Mouse (Mus musculus) gastrocnemius, postnatal 25 days (tissue): ENCODE results near the gene Mapre1. TPM values are rescaled to one million over a fixed set of nuclear protein-coding genes. Genes with fewer than 3 reads are reported as not detected.
"Not testable (repeated sequence)": the region's sequence is repeated elsewhere in the genome, so short reads cannot be mapped to it uniquely, and the experiment has no call there.

ENCODE experiments used
- DNase-seq: peaks from one replicate; pipeline ENCODE4 v3.0.0; 2022
- total RNA-seq, 2 experiments: library from RNA; stranded (reverse); gene quantifications; 1 replicate in 1 of 2; 2 replicates in 1 of 2; pipeline ENCODE4 v1.2.3; 2021

Gene Mapre1
- total RNA-seq, 2 experiments from 2014 or later, result 36.9 to 39.6 TPM

DNA sequence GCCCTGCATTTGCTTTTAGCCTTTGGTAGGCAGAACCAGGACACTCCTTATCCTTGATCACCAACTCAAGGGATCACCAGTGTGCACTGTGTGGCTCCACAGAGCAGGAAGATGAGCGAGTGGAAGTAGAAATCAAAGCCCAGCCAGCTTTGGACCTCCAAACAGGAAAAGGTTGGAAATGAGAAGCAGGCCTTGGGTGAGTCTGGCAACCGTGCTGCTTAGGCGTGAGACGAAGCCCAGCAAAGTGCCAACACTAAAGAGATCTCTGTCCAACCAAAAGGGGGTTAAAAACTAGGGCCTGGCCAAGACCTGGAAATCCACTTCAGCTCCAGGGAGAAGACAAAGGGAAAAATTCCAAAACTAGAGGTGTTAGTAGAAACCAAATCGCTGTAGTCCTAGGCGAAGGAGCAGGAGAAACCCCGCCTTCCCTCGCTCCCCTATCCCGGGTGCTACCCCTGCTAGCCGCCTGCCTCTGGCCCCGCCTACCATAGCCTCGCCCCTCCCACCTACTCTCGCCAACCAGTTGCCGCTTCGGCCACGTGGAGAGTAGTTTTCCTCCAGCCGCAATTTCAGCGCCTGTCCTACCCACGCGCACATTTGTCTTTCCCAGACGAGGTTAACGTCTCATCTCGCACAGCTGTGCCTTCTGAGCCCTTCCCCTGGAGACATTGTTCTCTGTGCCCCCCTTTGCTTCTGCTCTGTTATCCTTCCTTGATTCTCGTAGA, 37.7 kb downstream of the Mapre1 start:
- DNase-seq, result peak; percentile 82

DNA sequence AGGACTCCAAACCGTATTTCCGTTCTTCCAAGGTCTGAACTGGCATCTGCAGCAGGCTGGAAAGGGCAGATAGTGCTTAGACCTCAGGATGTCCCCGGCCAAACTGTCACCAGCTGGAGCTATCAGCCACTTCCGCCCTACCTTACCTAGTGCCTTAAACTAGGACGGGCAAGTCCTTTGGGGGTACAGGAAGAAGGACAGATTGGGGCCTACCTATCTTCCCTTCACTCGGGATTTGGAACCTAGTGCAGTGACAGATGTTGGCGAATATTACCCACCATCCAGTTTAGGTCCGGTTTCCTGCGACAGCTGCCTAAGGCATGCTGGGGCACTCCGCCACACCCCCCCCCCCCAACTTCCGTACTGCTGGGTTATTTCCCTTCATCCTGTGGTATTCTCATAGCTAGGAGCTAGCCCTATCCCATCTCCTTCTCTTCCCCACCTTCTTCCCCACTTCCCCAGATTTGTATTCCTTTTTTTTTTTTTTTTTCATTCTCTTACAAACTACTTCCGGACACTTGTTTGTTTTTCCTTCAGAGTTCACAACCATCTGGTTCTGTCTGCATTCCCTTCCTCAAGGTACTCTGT, 38.4 kb downstream of the Mapre1 start, which contains the start of gene Efcab8:
Gene Efcab8, plus strand, starts transcription at position 538 of the 588 bp plus-strand sequence.
- no peak for DNase-seq

DNA sequence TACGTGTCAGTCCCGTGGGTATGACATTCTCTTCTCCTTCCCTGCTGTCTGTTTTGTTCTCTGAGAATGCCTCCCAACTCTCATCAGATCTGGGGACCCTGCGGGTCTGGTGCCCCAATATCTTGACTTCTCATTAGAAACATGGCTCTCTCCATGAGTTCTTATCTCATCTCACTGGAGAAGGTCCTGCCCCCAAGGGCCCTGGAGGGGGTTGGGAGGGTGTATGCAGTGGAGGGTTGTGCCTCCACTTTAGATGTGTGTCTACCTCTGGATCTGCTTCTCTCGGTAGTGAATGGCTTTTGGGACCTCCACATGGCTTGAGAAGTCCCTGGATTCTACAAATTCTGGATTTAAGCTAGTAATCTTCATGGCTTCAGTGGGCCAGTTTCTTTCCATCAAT, 40.1 kb downstream of the Mapre1 start:
- DNase-seq, result no peak

DNA sequence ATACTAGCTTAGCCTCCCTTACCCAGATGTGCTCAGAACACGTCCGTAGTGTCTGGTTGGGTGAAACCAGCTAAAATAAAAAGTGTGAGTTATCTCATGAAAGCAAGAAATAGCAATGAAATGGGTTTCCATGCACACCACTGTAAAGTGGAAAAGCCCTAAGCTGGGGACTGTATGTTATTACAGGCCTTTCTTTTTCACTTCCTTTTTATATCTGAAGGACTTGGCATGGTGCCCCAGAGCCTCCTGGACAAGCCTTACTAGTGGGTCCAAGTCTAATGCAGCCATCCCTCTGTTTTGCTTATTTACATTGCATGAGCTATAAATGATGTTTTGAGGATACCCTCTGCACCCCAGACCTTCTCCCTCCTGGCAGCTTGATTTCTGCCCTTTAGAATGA, 43.6 kb downstream of the Mapre1 start:
- DNase-seq, result no peak

DNA sequence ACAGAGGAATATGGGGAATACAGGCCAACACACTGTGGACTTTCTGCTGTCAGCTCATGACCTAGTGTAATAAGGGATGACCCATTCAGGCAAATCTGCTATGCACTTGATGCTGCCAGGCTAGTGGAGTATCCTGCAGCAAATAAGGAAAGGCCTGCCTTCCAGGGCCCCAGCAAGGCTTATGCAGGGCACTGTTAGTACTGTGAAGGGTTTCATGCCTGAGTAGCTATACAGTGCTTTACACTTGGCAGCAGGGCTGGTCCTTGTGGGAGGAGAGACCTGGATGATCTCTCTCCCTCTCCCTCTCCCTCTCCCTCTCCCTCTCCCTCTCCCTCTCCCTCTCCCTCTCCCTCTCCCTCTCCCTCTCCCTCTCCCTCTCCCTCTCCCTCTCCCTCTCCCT, 52.3 kb downstream of the Mapre1 start:
- no peak for DNase-seq

DNA sequence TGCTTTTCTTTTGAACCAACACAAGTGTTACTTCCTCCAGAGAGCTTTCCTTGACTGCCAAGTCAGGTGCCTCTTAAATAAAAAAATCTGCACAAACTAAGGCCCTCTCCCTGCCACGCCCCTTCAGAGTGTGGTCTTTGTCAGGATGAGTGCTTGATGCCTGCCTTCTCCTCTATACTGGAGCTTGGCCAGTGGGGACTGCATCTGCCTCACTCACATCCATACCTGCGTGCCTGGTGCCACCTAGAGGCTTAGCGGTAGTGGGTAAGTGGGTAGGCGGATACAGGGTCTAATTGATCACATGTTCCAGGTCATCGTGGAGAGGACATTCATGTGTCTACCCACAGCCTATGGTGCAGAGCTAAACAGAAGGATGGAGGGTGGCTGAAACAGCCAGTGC, 54.0 kb downstream of the Mapre1 start:
- DNase-seq, result no peak

DNA sequence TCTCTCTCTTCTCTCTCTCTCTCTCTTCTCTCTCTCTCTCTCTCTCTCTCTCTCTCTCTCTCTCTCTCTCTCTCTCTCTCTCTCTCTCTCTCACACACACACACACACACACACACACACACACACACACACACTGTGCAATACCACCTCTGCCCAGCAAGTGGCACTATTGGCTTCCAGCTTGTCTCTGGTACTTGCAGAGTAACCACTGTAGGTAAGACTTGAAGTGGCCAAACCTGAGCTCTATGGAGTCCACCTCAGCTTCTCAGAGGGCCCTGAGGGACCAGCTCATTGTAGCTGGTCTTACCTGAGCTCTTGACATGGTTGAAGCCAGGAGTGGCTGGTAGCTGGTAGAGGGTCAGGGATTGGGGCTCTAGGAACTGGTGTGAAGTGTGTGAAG, 66.4 kb downstream of the Mapre1 start:
- not testable (repeated sequence) for DNase-seq

DNA sequence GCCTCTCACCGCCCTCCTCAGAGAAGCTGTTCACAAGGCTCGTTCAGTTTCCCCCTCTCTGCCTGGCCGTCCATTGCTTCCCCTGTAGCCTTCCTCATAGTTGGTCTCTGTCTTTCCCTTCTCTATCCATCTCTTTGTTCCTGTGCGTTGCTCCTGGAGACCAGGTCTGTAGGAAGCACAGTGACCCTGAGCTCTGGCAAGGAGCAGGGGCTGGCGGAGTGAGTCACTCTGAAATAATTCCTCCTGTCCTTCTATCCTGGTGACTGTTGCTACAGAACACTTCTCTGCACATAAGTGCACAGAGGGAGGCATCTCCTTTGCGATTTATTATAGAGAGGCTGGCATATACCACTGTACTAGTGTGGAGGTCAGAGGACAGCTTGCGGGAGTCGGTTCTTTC, 67.1 kb downstream of the Mapre1 start:
- DNase-seq, result no peak

DNA sequence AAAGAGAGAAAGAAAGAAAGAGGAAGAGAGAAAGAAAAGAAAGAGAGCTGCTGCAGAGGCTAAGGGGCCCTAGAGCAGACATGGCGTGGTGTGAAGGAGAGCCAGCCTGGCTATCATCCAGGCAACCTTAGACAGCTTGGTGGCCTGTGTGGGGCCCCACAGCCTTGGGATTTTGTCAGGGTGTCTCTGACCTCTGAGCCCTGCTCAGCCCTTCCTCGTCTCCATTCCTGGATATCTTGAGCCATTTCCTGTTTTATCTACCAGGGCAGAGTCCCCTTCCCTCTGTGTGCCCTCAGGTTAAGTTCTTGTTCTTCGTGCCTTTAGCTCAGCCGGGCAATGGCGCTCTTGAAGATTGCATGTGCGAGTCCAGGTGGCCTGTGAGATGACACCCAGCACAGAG, 67.8 kb downstream of the Mapre1 start:
- no peak for DNase-seq

DNA sequence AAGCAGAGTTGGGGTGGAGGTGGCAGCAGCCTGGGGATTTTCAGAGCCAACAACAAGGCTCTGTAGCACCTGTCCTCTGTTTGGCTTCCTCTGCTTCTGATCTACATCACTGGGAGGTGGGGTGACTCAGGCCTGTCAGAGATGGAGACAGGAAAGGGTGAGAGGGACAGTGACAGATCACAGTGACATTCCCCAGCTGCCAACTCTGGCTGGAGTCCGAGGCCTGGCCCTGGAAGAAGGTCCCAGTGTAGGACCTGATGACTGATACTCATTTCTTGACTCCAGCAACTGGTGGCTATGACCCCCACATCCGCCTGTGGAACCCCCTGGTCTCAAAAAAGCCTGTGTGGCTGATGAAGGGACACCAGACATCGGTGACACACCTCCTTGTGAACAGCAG, 68.8 kb downstream of the Mapre1 start:
- no peak for DNase-seq

DNA sequence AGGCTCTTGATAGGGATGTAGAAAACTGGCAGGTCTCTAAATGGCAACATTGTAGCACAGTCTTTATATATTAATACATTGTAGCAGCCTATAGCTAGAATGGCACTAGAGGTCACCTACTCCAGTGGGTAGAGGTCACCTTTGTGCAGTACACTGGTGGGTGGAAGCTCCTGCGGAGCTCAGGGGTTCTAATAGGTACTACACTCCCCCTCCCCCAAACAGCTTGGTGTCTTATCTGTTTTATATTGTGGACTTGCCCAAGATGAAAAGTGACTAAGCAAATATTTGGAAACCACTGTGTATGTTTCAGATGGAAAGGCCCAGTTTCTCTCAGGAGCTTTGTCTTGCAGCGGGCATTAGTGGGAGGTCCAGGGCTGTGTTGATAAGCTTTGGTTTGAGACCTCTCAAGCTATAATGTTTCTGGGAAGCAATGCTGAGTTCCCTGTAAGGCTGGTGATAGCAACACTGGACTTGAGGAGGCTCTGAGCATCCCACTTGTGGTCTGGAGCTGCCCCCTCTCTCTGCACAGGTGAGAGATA, 81.0 kb downstream of the Mapre1 start:
- no peak for DNase-seq

Other genes with a start within 250 kb of the Mapre1 start
- not detected for gene 4930404H24Rik, start 248.5 kb upstream of the Mapre1 start, total RNA-seq
- gene Nol4l, start 211.3 kb upstream of the Mapre1 start, total RNA-seq, result 1 to 10 TPM; 1.4 to 1.6 TPM
- 1 to 10 TPM; 9.5 TPM for gene Commd7, start 108.5 kb upstream of the Mapre1 start, total RNA-seq
- 1 to 10 TPM in 1 of 2 experiments, under 1 TPM in 1; 0.94 to 1.1 TPM for gene Dnmt3b, start 91.8 kb upstream of the Mapre1 start, total RNA-seq
- gene Dnmt3c, start 44.6 kb upstream of the Mapre1 start, total RNA-seq, result not detected
- gene Efcab8, start 38.7 kb downstream of the Mapre1 start, total RNA-seq, result not detected
- not detected for gene Sun5, start 129.8 kb downstream of the Mapre1 start, total RNA-seq
- gene Bpifb2, start 133.8 kb downstream of the Mapre1 start, total RNA-seq, result not detected
- gene Bpifb6, start 159.1 kb downstream of the Mapre1 start, total RNA-seq, result not detected
- gene Bpifb3, start 177.0 kb downstream of the Mapre1 start, total RNA-seq, result not detected
- not detected for gene Bpifb4, start 196.9 kb downstream of the Mapre1 start, total RNA-seq
- gene Bpifa6, start 233.7 kb downstream of the Mapre1 start, total RNA-seq, result not detected